Comparison of ENCODE assay signal across 11 mouse cellular contexts in the genomic region with DNA sequence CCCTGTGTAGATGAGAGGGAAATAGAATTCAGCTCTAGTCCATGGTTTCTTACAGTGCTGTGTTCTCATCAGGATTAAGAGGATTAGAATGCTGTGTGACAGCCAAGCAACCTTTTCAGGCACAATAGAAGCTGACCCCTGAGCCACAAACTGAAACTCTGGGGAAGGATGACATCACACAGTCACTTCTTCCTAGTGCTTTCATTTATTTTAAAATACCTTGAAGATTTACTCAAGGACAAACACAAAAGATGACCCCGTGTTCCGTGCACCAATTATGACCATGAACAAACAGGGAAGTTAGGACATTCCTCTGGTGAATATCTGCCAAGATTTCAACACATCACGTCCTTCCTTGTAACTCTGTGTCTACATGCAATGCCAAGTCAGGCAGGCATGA.
DNase-seq lines count a peak whose midpoint lies in the region; TF ChIP-seq lines count a peak whose summit lies in the region.
"Had no signal": no experiment of that assay in that cellular context is flagged by ENCODE, and none has a peak within 500 bp of the region (broad histone marks: within the 10 kb centered on the region; RNA-seq: fewer than 3 reads in every experiment).

No protein-coding gene starts in this region.

- H3K36me3 ChIP-seq in kidney, adult 2 months (ENCODE audit: control insufficient read depth, insufficient read depth, low read length): no peaks in the 10 kb centered on the region
- H3K36me3 ChIP-seq: heart, embryonic 15.5 days; hindbrain, embryonic 15.5 days had no signal

- no peak for TF ChIP-seq CTCF in kidney, adult 2 months (conservative IDR thresholded peaks at IDR 0.05; ENCODE audit: insufficient read depth, insufficient read length, low read depth, low read length)

- H3K27me3 ChIP-seq in kidney, adult 2 months (replicated peaks; ENCODE audit: control insufficient read depth, insufficient read depth, low read length): no peaks in the 10 kb centered on the region
- H3K27me3 ChIP-seq: heart, embryonic 15.5 days; hindbrain, embryonic 15.5 days had no signal

- H3K27ac ChIP-seq in kidney, adult 2 months (ENCODE audit: insufficient read depth, low read depth, low read length): no peak overlapping the region
- H3K27ac ChIP-seq: heart, embryonic 15.5 days; hindbrain, embryonic 15.5 days had no signal

- WGBS in kidney, adult 2 months: 52% methylated on average over 3 of the region's 3 CpGs

- TF ChIP-seq POLR2A in kidney, adult 2 months (IDR thresholded peaks at IDR 0.05; ENCODE audit: low read depth, low read length): no peak

- H3K4me1 ChIP-seq in kidney, adult 2 months (ENCODE audit: control insufficient read depth, insufficient read depth, low read length): no peaks in the 10 kb centered on the region
- H3K4me1 ChIP-seq: heart, embryonic 15.5 days; hindbrain, embryonic 15.5 days had no signal

- peak; percentile 25 to 81 for DNase-seq in adrenal gland, adult (ENCODE audit: inconsistent age in 2 of 2, low spot score in 1 of 2)
- no peak for DNase-seq in adrenal gland, adult 18-20 months (ENCODE audit: low spot score in 2 of 2)
- peak; percentile 41 for DNase-seq in kidney, adult 2 months
- no peak for DNase-seq in kidney, adult 18-20 months
- DNase-seq in retina, postnatal 1 day: peak; percentile 18
- DNase-seq in retina, embryonic 14.5 days (ENCODE audit: low spot score): no peak
- no peak for DNase-seq in right cerebral cortex, adult 18-20 months
- no peak for DNase-seq in thymus, postnatal 36 days
- DNase-seq: cerebellum, postnatal 14 days had no signal

- H3K4me3 ChIP-seq in kidney, adult 2 months (ENCODE audit: insufficient read depth, low read depth, low read length): no peak overlapping the region
- H3K4me3 ChIP-seq: heart, embryonic 15.5 days; hindbrain, embryonic 15.5 days had no signal

Comparison
In these comparisons a context has a peak if more than half of its experiments do, and no peak if none do; other contexts are left out.
1. DNase-seq: peak in adrenal gland, adult (2 of 2), kidney, adult 2 months (single experiment) and retina, postnatal 1 day (single experiment); none in adrenal gland, adult 18-20 months (0 of 2), kidney, adult 18-20 months (single experiment), retina, embryonic 14.5 days (single experiment), right cerebral cortex, adult 18-20 months (single experiment) and thymus, postnatal 36 days (0 of 2).